Mouse (Mus musculus) heart, adult 18-20 months (tissue): ENCODE data around the gene Capn5. TPM values are rescaled to one million over a fixed set of nuclear protein-coding genes. Genes with fewer than 3 reads are reported as not detected.

Experiments used
- DNase-seq, 2 experiments: peaks; one replicate each; pipeline ENCODE4 v3.0.0; 2021 to 2022; ENCODE audit warnings: mixed read lengths in 1 of 2
- total RNA-seq, 2 experiments: library from RNA; stranded (reverse); gene quantifications; 2 replicates each; pipeline ENCODE4 v1.2.3; 2021

The Capn5 gene
- total RNA-seq, 2 experiments from 2014 or later, result 1.4 to 3.0 TPM

- no peak for DNase-seq
Observed at GRCm38 (mm10) chr7:98148721-98149407, 29.2 kb downstream of the Capn5 start.

- DNase-seq, result no peak
Observed at GRCm38 (mm10) chr7:98147766-98148165, 30.3 kb downstream of the Capn5 start.

DNA sequence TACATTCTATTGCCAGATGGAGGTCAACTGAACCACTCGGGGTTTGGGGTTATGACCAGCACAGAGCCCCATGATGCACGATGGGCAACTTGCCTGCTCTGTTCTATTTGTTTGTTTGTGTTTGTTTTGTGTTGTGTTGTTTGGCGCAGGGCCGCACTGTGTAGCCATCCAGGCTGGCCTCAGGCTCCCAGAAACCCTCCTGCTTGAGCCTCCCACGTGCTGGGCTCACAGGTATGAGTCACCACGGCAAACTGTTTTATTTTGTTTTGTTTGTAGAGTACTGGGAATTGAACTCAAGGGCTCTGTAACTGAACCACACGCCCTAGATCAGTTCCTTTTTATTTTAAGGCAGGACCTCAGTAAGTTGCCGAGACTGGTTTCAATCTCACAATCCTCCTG, 31.6 kb downstream of the Capn5 start:
- DNase-seq, result no peak

GRCm38 (mm10) chr7:98145842-98146446, 32.1 kb downstream of the Capn5 start:
- no peak for DNase-seq

DNA sequence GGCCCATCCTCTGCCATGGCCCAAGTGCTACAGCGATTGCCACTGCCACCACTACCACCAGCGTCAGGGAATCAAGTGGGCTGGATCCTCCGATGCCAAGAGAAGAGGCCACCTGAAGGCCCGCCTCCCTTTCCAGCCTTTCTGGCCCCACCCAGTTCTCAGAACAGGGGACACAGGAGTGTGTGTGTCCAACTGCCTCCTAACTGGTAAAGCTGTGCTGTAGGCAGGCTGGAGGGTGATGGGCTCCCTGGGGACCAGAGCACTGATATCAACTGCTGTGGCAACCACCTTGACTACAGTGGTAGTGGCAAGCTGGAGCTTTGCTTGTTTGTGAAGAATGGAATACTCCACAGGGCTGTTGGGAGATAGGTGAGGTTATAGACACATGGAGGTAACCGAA, 32.7 kb downstream of the Capn5 start, which contains the start of gene Omp:
TSS of gene Omp (minus strand) at position 101 of the 400 bp plus-strand sequence.
- no peak for DNase-seq

GRCm38 (mm10) chr7:98142648-98143047, 35.4 kb downstream of the Capn5 start:
- no peak for DNase-seq

GRCm38 (mm10) chr7:98142247-98142646, 35.8 kb downstream of the Capn5 start:
- DNase-seq, result no peak

DNA sequence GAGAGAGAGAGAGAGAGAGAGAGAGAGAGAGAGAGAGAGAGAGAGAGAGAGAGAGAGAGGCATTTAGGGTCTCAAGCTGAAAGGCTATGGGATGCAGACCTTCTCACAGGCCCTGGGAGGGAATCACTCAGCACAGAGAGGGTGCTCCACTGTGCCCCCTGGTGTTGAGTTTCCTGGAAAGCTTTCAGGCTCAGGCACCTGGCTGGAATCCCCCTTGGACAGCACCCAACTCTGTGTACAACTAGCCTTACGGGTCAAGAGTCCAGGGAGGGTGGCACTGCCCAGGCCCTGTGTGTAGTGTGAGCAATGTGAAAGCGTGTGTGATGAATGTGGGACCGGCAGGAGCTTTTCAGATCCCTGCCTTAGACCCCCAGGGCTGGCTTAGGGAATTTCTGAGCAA, 36.9 kb downstream of the Capn5 start:
- no peak for DNase-seq

DNA sequence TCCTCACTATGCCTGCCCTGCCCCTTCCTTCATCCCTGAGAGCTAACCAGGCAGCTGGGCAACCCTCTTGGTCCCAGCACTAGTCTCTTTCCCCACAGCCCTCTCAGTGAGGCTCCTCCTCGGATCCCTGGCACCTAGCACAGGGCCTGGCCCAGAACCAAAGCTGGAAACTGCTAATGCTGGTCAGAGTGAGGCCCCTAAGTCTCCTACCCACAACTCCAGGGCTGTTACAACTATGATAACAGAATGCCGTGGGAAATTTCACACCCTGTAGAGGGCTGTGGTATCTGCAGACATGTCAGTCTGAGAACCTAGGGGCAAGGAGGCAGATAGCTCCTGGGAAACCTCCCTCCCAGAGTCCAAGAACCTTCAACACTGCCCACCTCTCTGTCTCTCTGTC, 37.5 kb downstream of the Capn5 start:
- DNase-seq, result no peak

- DNase-seq, result no peak
Observed at GRCm38 (mm10) chr7:98139216-98139615, 38.9 kb downstream of the Capn5 start.

- DNase-seq, result no peak
Observed at GRCm38 (mm10) chr7:98137995-98138394, 40.1 kb downstream of the Capn5 start.

GRCm38 (mm10) chr7:98137583-98137982, 40.5 kb downstream of the Capn5 start:
- no peak for DNase-seq

- DNase-seq, result no peak
Observed at GRCm38 (mm10) chr7:98131751-98132150, 46.3 kb downstream of the Capn5 start.

DNA sequence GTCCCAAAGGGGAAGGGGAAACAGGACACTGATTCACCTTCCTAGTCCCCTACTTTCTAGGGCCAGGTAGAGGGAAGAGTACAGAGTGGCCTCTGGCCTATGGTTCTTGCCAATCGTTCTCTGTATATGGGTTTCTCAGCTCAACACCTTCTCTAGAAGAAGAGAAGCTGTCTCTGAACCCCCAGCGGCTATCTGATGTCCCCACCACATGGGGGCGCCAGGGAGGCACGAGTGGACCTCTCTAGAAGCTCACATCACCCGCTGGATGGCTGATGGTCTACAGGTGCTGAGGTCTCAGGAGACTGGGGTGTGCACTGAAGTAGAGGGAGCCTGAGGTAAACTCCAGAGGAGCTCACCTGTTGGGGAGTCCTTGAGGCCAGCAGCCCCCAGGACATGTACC, 52.6 kb downstream of the Capn5 start:
- DNase-seq, result no peak

GRCm38 (mm10) chr7:98124701-98125100, 53.4 kb downstream of the Capn5 start:
- DNase-seq, result no peak

DNA sequence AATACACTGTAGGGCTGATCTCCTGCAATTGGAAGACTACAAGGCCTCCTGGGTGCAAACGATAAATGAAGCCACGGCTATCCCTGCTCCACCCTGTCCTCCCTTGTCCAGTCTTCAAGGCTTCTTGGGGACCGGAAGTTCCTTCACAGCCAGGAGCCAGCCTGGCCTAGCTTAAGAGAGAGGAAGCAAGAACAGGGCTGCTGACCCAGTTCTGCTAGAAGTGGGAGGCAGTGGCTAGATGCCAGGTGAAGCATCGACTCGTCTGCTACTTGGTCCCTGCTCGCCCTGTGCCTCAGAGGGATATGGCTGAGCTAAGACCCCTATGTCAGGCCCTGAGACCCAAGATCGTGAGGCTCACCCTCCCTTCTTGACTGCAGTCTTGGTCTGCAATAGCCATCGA, 56.4 kb downstream of the Capn5 start:
- DNase-seq, result no peak

DNA sequence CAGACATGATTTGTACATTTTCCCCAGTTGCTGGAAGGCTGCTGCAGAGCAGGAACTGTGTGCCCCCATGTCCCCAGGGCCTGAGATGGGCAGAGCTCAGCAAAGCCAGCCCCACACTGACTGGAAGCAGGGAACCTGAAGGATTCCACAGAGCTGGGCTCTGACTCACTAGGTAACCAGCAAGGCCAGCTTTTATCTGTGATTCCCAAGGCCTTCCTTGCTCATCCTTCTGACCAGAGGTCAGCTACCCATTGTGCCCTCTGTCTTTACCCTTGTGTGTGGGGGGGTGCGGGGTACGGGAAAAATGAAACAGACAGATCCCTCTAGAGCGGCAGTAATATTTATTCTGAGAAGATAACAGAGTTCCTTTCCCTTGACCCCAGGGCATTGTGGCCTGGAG, 56.8 kb downstream of the Capn5 start:
- DNase-seq, result no peak

DNA sequence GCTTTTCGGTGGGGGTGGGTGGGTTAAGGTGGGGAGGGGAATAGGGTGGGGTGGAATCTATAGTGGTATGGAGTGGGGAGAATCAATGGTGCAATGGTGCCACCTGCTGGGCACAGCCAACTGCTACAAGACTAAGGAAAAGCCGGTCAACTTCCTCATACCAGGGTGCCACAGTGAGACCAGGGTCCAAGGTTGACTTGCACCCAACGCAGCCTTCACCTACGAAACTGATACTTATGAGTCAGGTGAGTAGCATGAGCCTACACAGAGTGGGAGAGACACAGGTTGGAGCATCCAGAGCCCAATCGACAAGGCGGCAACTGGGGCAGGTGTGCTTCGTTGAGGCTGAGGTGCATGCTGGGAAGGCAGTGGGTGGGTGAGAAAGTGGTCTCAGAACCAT, 57.7 kb downstream of the Capn5 start:
- peak; percentile 68 to 83 for DNase-seq

- DNase-seq, result no peak
Observed at GRCm38 (mm10) chr7:98119961-98120232, 58.2 kb downstream of the Capn5 start.

DNA sequence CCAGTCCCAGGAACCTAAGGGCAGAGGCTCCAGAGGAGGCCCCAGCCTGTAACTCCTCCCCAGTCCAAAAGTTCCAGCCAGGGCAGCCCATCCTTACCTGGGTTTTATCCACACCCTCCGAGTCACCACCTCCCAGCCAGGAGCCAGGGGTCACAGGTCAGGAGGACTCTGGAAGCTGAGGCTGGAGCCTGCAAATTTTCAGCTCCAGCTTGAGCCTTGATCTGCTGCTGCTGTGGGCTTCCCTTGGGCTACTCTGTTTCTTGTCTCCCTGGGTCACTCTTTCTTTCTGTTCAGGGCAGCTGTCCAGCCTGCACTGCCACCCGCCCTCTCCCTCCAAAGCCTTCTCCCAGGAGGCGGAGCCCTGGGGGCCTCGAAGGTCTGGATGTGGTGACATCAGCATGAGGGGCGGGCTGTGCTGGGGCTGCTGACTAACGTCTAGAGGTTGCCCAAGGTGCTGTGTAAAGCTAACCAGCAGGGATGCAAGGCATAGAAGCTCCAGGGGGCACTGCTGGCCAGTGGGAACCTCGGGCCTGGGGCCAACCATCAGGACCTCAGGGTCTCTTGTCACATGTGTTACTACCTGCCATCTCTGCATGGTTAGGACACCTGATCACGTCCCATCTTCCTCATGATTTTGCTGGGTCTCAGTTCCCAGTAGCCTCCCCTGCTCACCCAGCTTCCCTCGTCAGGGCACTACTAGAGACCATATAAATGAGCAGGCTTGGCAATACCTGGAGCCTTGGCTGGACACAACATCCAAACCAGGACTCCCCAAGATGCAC, 58.7 kb downstream of the Capn5 start, which contains the start of gene Myo7a:
TSS of gene Myo7a (minus strand) at position 346 of the 782 bp plus-strand sequence.
- peak in 1 of 2 experiments; percentile 38 for DNase-seq

GRCm38 (mm10) chr7:98117012-98117660, 60.9 kb downstream of the Capn5 start:
- peak; percentile 77 for DNase-seq

DNA sequence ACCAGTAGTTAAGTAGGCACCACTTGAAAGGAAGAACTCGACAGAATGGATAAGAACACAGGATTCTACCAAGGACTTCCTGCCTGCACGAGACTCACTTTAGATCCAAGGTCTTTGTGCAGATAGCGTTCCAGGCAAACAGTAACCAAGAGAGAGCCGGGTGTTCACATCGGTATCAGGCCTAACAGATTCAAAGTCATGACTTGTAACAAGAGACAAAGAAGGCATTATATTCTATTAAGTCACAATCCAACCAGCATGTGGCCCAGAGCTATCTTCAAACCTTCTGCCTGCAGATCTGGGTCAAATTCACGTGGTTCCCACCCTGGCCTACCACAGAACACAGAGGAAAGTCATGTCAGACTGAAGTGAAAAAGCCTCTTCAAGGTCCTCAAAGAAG, 63.4 kb downstream of the Capn5 start:
- no peak for DNase-seq

GRCm38 (mm10) chr7:98111233-98111632, 66.8 kb downstream of the Capn5 start:
- DNase-seq, result no peak
